8 mouse cellular contexts compared by ENCODE assay signal in the genomic region with DNA sequence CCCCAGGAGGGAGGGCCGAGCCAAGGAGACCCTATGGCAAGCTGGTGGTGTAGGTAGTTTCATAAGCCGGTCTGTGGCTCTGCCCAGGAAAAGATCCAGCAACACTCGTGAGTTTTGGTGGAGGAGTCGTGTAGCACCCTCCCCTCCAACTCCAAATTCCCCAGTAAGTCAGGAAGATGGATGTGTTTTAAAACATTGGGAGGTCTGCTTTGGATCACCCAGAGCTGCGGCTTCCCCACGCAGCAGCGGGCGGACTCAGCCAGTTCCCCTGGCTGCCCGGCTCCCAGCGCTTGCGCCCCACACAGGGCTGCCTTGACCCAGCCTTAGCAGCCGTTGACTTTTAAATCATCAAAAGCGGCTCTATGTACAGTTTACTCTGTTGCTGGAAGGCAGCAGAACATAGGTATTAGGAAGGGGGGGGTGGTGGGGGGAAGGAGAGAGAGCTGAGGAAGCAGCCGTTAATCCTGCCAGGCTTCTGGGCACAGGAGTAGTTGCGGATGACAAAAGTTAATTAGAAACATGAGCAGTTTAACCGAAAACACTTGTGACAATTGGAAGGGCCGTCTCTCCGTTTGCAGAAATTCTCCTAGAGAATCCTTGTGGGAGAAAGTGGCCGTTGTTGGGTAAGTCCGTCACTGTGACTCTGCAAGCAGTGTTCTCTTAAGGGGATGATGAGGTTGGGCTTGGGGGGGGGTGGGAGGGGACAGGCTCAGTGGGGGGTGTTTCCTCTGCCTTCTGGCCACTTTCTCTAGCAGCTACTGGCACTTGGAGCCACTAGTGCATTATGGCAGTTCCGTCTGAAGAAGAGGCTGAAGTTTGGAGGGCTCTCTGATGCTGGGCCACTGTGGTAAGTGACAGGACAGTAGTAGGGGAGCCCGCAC.
DNase-seq lines count a peak whose midpoint lies in the region; ATAC-seq and TF ChIP-seq lines count a peak whose summit lies in the region.

No protein-coding gene starts in this region.

- peak overlapping the region; percentile 36 for H3K4me3 ChIP-seq in heart, embryonic 13.5 days
- H3K4me3 ChIP-seq in forebrain, postnatal 0 days (ENCODE audit: low read depth, low read length) = no peak overlapping the region
- no peak overlapping the region for H3K4me3 ChIP-seq in liver, embryonic 15.5 days (replicated peaks)

- no peak; the same call in 1 of the 2 replicates for ATAC-seq in heart, embryonic 13.5 days (ENCODE audit: extremely low read depth, insufficient number of reproducible peaks, low FRiP score, low TSS enrichment)
- ATAC-seq in forebrain, postnatal 0 days = peak; percentile 54
- ATAC-seq in liver, embryonic 15.5 days (ENCODE audit: insufficient read depth) = peak; percentile 38; the same call in 1 of the 2 replicates

- peak overlapping the region; percentile 69 for H3K9ac ChIP-seq in heart, embryonic 13.5 days
- H3K9ac ChIP-seq in forebrain, postnatal 0 days = no peak overlapping the region
- H3K9ac ChIP-seq in liver, embryonic 15.5 days = no peak overlapping the region

- peak overlapping the region; percentile 64 for H3K4me2 ChIP-seq in heart, embryonic 13.5 days
- H3K4me2 ChIP-seq in forebrain, postnatal 0 days (ENCODE audit: low read depth) = 0 out of 2 replicates have a peak overlapping the region, but pooled peaks have one; percentile 17
- H3K4me2 ChIP-seq in liver, embryonic 15.5 days = peak overlapping the region; percentile 25

- TF ChIP-seq CTCF in forebrain, postnatal 0 days (IDR thresholded peaks at IDR 0.05; ENCODE audit: low read depth) = no peak

- DNase-seq in heart, postnatal 25 days (ENCODE audit: low spot score) = no peak
- DNase-seq in adrenal gland, postnatal 10 days = peak; percentile 63
- DNase-seq in forebrain, postnatal 0 days = no peak
- no peak for DNase-seq in cerebellum, postnatal 10 days
- DNase-seq in cerebellum, postnatal 4 days (ENCODE audit: low spot score in 2 of 2) = no peak
- no peak for DNase-seq in left cerebral cortex, adult 11 months (ENCODE audit: low spot score)

- H3K27me3 ChIP-seq in heart, embryonic 13.5 days (replicated peaks) = no peaks in the 10 kb centered on the region
- no peaks in the 10 kb centered on the region for H3K27me3 ChIP-seq in forebrain, postnatal 0 days (ENCODE audit: insufficient read depth, low read length)
- H3K27me3 ChIP-seq in liver, embryonic 15.5 days = no peaks in the 10 kb centered on the region

- peaks cover 26% of the 10 kb centered on the region for H3K36me3 ChIP-seq in heart, embryonic 13.5 days
- peaks cover 19% of the 10 kb centered on the region for H3K36me3 ChIP-seq in forebrain, postnatal 0 days (ENCODE audit: insufficient read depth)
- no peaks in the 10 kb centered on the region for H3K36me3 ChIP-seq in liver, embryonic 15.5 days (replicated peaks)

- peaks cover 39% of the 10 kb centered on the region for H3K4me1 ChIP-seq in heart, embryonic 13.5 days
- H3K4me1 ChIP-seq in forebrain, postnatal 0 days (ENCODE audit: insufficient read depth) = no peaks in the 10 kb centered on the region
- H3K4me1 ChIP-seq in liver, embryonic 15.5 days (replicated peaks) = peaks cover 10% of the 10 kb centered on the region

- intact Hi-C loops in heart, postnatal 25 days (cut with DNase I) = no loop called here

- peak overlapping the region; percentile 56 for H3K27ac ChIP-seq in heart, embryonic 13.5 days (replicated peaks)
- no peak overlapping the region for H3K27ac ChIP-seq in forebrain, postnatal 0 days (ENCODE audit: low read depth, low read length)
- H3K27ac ChIP-seq in liver, embryonic 15.5 days (replicated peaks) = 0 out of 2 replicates have a peak overlapping the region, but pooled peaks have one; percentile 16

- H3K9me3 ChIP-seq in heart, embryonic 13.5 days = no peaks in the 10 kb centered on the region
- H3K9me3 ChIP-seq in forebrain, postnatal 0 days (ENCODE audit: low read length) = no peaks in the 10 kb centered on the region
- H3K9me3 ChIP-seq in liver, embryonic 15.5 days (replicated peaks) = no peaks in the 10 kb centered on the region

- 17% methylated on average over 22 of the region's 22 CpGs for WGBS in heart, embryonic 13.5 days
- 24% methylated on average over 22 of the region's 22 CpGs for WGBS in forebrain, postnatal 0 days
- 16% methylated on average over 22 of the region's 22 CpGs for WGBS in liver, embryonic 15.5 days (ENCODE audit: insufficient replicate concordance)
